Mouse (Mus musculus): ENCODE data around the gene Tmod2.

Tmod2 gene

DNA sequence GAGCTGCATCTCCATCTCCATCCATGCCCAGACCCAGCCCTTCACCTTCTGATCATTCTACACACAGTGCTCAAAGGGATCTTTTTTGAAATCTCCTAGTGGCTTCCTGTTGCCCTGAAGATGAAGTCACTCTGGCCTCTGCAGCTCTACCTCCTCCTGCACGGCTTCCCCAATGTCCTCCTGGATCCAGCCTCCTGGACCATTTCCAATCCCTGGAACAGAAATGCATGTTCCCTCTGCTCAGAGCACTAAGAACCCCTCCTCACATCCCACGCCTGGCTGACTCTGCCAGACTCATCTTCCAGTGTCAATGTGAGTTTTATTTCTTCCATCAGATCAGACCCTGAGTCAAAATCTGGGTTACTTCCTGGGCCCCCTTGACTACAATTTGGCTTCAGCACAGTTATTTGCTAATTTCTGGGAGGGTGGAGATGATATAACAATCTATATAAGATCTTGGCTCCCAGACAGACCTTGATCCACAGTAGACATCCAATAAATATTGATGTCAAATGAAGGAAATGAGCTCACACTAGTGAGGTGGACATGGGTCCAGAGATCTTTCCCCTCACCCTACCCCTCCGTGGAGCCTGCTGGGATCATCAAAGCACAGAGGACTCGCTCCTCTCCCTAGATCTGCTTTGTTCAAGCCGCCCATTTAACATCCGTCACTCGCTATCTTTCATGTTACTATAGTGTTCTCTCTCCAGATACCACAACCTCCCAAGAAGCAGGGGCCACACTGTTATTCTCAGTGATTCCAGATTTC, 10.8 kb downstream of the Tmod2 start:
- DNase-seq (ENCODE audit: low read depth), result no peak

DNA sequence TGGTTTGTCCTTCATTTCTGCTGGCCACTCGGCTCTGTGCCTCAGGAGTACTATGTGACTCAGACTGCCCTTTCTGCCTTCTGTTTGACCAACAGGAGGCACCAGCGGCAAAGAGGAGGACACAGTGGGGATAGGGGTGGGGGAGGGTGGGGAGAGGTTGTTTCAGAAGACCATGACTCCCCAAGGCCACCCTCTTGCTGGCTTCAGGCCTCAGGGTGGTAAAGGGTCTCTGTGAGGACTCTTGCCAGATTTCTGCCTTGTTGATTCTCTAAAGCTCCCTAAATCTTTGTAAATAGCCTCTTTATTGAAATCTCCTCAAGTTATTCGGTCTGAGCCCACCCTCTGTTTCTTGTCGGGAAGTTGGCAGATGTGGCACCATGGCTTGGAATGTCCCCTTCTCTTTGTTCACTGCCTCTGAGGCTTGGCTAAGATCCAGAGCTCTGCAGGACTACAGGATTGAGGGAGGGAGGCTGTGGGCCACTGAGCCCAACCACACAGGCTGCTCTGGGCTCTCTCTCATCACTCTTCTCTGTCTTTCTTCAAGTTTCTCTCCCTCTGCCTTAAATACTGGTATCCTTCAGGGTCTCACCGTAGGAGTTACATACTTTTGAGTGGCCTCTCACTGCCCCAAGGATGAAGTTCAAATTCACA, 11.8 kb downstream of the Tmod2 start:
- no peak for DNase-seq (ENCODE audit: low read depth)

DNA sequence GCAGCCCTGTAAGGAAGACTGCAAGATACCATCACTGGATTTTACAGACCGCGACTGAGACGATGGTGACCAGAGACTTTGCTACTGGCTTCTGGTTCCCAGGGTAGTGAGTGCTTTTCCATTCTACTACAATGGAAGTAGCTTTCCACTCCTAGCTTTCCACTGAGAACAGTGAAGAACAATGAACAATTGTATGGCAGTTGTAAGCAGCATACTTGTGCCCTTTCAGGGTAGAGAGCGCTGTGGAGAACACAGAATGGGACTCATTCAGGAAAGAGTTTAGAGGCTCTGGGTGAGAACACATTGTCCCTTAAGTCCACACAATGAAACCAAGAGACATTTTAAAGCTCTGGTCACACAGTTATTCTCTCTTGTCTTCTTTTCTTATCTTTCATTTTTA, 13.5 kb downstream of the Tmod2 start:
- DNase-seq (ENCODE audit: low read depth), result no peak

DNA sequence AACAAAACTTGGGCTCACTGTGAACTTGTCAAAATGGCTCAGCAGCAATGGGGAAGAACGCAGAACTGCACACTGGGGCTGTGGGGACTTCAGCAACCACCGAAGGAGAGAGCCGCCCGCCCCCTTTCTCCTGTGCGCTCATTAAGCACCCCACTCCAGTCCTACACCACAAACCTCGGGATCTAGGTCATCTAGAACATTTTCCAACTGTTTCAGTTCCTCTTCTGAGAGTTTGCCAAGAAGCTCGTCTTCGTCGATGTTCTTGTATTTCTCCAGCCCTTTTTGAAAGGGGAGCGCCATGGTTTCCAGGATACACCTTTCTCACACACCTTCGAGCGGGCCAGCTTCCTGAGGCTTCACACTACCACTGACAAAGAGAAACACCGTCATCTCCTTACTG, 14.1 kb downstream of the Tmod2 start:
- DNase-seq (ENCODE audit: low read depth), result no peak

DNA sequence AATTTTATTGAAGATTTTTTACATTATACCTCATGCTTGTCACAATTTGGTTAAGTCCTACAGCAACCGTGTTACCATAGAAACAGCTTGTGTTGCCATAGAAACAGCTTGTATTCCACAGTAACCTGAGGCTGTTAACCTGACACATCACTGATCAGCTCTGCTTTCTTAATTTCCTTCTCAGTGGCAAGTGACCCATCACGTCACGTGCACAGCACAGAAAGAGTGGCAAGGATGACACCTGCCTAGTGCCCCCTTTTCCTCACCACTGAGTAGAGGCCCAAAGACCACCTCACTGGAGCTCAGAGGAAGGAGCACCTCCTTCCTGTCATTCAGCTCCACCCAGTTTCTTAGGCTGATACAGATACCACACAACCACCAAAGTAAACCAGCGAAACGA, 17.6 kb downstream of the Tmod2 start:
- no peak for DNase-seq (ENCODE audit: low read depth)

DNA sequence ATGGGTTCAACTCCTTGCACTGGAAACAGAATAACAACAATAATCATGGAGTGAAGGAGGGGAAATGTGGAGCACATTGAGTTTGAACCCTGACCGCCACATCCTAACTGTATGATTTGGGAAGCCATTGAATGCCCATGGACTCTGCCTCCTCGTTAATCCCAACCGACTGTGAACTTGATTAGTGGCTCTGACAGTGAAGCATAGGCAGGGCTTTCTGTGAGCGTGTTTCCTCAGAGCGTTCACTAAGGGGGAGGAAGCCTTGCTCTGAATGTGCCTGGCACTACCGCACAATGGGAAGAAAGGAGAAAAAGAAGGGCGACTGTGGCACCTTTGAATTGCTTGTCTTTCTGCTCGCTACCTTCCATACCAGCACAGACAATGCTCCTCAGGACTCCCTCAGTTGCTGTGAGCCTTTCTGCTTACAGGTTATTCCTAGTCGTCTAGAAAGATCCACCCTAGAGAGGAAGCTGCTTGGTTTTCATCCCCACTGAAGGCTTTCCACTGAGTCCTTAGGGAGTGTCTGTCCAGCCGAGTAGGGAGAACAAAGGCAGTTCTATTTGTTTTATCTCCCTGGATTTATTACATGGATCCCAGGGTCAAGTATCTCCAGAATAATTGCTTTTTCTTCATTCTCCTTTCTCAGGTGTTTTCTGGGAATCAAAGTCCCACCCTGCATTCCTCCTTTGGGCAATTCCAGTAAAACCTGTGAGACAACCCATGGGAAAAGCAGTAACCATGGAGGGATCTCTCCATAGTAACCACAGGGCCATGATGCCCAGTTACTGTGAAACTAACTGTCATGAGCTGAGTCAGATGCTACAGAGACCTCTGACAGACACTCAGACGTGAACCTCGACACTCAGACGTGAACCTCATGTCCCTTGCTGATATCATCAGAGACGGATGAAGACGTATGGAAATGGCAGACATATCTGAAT, 21.0 kb downstream of the Tmod2 start:
- DNase-seq (ENCODE audit: low read depth), result no peak

DNA sequence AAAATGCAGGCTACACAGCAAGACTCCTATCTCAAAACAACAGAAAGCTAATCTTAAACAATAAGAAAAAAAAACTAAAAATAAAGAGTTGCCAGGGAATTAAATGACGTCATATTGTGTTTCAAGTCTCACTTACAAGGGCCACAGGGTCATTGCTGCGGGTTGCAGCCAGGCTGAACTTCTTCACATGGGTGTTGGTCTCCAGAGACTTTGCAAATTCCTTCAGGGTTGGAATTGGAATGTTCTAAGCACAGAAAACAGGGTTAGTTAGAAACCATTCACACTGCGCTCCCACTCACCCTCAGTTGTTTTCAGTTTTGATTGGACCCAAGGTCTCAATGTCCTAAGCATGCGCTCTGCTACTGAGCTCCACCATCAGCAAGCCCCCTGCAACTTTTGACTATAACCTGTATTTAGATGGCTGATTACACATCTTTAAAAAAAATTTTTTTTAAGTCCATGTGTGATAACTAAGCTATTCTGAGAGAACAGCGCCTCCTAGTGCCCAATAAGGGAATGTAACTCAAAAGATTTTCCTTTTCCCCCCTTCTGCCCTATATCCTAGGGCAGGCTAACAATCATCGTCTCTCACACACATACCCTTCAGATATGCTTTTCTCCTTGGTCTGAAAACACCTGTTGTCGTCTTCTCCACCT, 29.3 kb downstream of the Tmod2 start:
- peak; percentile 67 for DNase-seq (ENCODE audit: low read depth)

DNA sequence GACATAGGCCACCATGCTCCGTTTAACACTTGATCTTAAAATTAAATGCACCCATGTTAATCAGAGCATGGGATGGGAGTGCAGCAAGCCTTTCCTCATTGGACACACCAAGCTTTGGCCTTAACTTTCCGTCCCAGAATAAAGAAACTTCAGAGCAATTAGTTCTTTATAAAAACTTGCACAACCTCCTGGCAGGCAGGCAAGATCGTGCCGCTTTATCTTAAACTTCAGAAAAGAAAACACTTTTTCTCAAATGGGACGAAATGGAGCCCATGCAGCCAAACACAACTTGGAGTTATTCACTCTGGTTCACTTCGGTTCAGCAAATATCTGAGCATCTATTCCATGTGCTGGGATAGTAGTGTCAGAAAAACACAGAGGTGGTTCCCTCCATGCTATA, 31.8 kb downstream of the Tmod2 start:
- DNase-seq (ENCODE audit: low read depth), result no peak

DNA sequence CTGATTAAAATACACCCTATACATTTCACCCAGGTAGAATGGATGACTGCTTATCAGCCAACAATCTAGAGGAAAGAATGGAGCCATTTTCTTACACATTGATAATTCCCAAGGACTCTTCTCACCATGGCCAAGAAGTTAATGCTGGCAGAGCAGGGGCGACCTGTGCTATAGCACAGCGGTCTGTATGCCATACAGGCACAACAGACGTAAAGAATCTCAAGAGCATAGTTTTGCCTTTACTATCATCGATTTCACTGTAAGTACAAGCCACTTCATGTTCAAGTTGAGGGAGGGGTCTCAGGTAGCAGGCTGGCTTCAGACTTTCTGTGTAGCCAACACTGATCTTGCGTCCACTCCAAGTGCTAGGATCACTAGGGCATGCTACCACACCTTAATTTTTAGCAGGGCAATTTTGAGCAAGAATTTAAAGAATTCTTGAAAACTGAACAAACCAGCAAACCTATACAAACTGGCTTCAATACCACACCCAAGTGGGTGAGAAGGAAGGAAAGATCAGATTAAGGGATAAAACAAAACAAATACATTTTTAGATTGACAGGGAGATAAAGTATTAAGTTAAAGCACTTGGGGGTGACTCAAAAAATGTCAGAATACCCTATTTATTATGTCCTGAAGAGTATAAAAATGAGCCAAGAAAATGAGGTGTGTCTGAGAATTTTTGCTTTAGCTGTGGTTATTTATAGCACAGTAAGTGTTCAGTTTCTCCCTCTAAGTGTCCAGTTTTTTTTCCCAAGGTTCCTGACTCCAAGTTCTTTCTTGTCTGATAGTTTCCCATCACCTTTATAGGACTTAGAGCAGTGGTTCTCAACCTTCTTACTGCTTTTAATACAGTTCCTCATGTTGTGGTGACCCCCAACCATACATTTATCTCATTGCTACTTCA, 39.8 kb downstream of the Tmod2 start:
- no peak for DNase-seq (ENCODE audit: low read depth)

DNA sequence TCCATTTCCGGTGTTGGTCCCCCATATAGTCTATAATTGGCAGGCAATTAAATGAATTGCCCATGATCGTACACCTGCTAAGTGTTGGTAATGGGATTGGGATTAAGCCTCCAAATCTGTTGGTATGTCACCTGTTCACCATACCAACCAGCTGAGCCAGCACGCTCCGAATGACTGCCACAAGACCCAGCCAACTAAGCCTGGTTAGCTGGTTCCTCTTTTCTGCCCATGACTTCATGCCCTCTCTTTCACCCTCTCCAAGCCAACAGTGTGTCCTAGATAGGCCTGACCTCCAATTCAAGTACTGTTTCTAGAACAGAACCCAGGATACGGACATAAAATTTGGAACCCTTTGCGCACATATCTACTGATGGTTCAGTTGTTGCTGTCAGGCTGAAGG, 42.7 kb downstream of the Tmod2 start:
- peak; percentile 25 for DNase-seq (ENCODE audit: low read depth)

DNA sequence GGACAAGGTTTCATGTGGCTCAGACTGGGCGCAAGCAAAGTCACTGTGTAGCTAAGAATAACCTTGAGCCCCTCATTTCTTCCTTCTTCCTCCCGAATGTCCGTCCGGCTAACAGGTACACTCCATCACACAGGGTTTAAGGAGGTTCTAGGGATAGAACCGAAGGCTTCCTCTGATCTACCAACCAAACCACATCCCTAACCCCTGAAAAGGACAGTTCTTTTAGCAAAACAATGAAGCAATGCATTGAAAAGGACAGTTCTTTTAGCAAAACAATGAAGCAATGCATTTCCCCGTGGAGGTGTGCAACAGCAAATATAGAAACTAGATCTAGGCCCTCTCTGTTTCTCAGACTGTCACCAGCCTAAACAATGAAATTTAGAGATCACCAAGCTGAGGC, 46.2 kb downstream of the Tmod2 start:
- no peak for DNase-seq (ENCODE audit: low read depth)

DNA sequence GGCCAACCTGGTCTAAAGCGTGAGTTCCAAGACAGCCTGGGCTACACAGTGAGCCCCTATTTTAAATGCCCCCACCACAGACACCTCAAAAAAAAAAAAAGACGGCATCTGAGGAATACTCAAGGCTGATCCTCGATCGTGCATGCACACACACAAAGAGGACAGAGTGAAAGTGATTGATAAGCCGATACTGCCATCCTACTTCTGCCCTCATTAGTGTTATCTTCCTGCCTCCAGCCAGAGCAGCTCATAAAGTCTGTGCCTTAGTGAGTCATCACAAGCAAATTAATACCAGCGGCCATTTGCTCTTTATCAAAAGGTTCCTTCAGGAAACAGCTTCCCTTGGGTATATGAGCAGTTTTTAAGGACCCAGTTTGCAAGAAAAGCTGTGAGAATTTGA, 47.5 kb downstream of the Tmod2 start:
- DNase-seq (ENCODE audit: low read depth), result peak; percentile 64

DNA sequence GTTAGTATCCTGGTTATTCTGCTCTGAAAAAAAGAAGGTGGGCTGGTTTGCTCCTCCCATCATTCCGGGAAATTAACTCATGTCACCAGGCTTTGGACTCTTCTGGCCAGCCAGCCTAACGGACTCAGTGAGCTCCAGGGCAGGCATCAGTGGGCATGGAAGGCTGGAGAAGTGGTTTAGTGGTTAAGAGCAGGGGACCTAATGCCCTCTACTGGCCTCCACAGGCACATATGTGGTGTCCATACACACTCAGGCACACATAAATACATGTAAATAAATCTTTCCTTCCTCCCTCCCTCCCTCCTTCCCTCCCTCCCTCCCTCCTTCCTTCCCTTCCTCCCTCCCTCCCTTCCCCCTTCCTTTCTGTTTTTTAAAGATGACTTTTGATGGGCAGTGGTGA, 47.9 kb downstream of the Tmod2 start:
- DNase-seq (ENCODE audit: low read depth), result peak; percentile 72

DNA sequence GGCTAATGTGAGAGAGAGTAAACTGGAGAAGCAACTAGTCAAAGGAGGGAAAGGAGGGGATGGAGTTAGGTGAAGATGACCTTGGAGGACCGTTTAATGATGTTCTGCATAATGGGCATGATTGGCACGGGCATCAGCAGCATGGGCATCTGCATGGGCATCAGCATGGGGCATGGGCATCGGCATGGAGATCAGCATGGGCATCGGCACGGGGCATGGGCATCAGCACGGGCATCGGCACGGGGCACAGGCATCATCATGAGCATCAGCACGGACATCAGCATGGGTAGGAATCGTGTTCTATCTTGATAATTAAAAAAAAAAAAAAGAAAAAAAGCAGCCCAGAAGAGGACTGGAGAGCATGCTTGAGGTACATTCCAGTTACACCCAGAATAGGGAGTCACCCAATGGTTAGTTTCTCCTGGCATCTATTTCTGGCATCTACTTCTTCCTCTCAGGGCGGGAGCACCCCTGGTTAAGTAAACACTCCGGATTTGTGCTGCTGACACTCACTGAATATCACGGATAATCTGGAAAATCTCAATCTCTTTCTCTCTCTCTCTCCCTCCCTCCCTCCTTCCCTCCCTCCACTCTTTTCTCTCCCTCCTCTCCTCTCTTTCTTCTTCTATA, 50.0 kb downstream of the Tmod2 start:
- DNase-seq (ENCODE audit: low read depth), result no peak

DNA sequence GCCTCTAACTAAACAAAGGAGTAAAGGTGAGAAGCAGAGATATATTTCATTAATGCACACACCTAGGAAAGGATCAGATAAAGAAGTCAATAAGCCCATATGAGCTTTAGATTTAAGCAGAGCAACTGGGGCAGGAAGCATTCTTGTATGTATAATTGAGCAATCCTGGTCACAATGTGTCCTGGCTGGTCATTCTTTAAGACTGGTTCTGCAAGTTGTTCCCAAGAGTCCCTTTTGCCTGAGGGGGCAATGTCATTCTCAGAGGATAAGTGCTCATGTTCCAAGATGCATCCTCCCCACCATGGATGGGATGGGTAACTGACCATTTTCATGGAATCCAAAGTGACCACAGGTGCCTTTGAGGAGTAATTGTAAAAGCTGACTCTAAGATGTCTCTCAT, 50.8 kb downstream of the Tmod2 start:
- no peak for DNase-seq (ENCODE audit: low read depth)

DNA sequence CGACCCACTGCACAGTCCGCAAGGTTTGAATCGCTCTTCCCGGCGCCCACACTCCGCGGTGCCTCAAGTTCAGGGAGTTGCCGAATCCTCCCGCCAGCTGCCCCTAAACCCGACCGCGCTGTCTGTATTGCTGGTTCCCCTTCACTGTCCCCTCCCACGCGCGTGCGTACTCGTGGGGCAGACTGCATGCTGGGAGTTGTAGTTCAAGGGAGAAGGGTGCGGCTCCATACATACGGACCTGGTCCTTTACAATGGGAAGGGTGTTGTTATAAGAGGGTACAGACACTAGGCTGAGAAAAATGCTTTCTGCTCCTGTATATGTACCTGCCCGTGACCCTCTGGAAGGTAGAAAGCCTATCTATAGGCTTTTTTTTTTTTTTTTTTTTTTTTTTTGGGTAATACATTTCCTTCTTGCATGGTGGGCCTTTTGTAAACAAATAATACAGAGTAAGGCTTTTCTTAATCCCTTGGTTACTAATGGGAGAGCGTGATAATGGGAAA, 51.6 kb downstream of the Tmod2 start, which contains the start of gene Tmod3:
TSS of gene Tmod3 (minus strand) at position 146 of the 501 bp plus-strand sequence.
- peak; percentile 94 for DNase-seq (ENCODE audit: low read depth)

DNA sequence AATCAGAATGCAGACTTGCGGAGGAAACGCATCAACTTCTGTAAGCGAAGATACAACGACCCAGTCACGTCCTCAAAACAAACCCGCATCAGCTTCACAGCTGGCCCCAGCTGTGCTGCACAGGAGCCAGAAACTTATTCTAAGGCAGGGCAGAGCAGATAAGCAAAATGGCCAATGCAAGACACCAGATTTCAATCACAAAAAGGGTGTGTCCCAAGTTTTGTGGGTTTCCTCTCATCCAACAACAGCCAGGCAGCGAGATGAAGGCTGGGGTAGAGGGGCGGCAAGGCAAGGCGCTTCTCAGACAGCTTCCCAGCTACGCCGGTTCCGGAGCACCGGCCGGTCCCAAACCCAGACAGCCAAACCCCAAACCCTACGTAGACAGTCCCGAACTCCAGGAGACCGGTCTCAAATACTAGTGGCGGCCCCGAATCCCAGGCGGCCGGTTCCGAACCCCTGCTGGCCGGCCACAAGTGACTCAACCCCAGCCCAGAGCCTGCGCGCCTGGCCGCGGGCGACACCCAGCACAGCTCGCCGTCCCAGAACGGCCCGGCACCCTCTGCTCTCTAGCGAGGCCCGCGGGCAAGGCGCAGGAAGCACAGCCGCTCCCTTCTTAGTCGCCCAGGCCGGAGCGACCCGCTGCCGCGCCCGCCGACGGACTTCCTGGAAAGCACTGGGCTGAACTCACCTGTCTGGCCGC, 52.2 kb downstream of the Tmod2 start:
- DNase-seq (ENCODE audit: low read depth), result peak; percentile 89

DNA sequence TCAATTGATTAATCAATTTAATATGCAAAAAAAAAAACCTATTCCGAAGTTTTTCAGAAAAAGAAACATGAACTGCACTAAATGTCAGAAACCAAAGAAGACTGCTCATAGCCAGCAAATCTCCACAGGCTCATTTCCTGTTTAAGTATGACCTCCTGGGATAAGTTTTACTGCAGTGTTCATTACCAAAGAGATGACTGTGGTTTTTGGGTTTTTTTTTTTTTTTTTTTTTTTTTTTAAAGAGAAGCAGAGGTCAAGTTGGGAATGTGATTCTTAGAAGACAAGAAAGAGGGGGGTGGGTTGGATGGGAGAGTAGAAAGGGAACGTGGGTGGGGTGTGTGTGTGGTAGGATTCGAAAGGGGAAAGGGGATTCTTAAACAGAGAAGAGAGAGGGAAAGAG, 52.8 kb downstream of the Tmod2 start:
- DNase-seq (ENCODE audit: low read depth), result peak; percentile 59

DNA sequence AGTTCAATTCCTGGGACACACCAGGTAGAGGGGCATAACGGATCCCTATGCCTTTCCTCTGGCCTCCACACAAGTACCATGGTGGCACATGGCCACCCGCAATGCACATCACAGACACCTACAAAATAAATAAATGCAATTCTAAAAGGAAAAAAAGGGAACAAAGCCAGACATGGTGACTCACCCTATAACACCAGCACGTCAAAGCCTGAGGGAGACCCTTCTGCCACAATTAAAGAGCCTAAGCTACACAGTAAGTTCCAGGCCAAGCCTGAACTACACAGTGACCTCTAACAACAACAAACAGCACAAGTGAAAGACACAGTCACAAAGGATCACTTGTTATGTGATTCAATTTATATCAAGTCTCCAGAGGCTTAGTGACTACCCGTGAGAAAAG, 57.4 kb downstream of the Tmod2 start:
- peak; percentile 74 for DNase-seq (ENCODE audit: low read depth)

DNA sequence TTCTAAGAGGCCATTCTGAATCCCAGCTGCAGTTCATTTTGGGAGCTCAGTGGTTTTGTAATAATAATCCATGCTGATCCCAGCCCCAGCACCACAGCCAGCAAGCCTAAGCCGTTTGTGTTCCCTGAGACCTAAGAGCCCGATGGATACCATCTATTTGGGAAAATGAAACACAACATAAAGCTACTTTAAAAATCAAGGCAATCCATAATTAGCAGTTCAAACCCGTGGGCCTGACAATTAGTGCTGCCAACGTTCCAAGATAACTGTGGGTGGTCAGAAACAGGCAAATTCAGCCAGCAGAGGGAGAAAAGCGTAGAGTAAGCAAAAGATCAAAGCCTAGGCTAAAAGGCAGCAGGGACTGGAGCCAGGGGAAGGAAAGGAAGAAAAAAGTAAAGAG, 59.8 kb downstream of the Tmod2 start:
- no peak for DNase-seq (ENCODE audit: low read depth)

Measured in 416B (cell line).